Mouse (Mus musculus) kidney, postnatal 10 days (tissue): ENCODE measurements around the gene Map6d1.

ENCODE experiments used
- DNase-seq: peaks from one replicate; pipeline ENCODE4 v3.0.0; 2021; ENCODE audit warnings: mixed read lengths

Map6d1 gene

DNA sequence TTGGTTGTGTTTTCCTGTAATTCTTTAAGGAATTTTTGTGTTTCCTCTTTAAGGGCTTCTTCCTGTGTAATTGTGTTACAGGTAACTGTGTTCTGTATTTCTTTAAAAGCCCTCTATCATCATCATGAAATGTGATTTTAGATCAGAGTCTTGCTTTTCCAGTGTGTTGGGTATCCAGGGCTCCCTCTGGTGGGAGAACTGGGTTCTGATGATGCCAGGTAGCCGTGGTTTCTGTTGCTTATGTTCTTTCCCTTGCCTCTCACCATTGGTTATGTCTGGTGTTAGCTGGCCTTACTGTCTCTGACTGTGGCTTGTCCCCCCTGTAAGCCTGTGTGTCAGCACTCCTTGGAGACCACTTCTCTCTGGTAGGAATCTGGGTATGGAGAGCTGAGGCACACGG, 55.8 kb downstream of the Map6d1 start:
- DNase-seq, result no peak
